Mouse (Mus musculus): ENCODE results near the gene Haao.

The Haao gene

DNA sequence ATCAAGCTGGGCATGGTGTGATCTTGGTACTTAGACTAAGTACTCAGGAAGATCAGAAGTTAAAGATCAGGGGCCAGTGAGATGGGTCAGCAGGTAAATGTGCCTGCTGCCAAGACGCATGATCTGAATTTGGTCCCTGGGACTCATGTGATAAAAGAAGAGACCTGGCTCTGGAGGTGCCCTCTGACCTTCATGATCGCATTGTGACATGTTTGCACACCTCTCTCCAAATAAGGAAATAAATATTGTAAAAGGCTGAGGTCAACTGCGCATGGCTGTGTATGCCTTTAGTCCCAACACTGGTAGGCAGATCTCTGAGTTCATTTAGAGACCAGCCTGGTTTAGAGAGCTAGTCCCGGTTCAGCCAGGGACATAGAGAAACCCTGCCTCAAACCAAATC, 22.6 kb upstream of the Haao start:
- DNase-seq (ENCODE audit: inconsistent age in 2 of 2, low spot score in 1 of 2): no peak

DNA sequence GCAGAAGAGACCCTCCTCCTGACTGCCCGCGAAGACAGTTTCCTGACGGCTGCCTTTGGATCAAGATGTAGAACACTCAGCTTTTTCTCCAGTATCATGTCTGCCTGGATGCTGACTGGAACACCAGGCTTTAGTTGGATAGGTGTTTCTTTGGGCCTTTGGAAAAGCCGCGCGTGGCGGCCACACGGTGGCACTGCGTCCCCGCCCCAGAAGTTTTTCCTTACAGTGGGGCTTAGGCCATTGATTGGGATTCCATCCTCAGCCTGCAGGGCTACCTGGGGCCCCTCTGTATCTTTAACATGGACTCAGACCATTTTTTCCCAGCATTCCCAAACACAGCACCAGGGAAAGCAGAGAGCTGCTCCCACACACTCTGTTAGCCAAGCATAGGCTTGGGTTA, 18.8 kb upstream of the Haao start:
- DNase-seq (ENCODE audit: inconsistent age in 2 of 2, low spot score in 1 of 2): peak in 1 of 2 experiments; percentile 64

DNA sequence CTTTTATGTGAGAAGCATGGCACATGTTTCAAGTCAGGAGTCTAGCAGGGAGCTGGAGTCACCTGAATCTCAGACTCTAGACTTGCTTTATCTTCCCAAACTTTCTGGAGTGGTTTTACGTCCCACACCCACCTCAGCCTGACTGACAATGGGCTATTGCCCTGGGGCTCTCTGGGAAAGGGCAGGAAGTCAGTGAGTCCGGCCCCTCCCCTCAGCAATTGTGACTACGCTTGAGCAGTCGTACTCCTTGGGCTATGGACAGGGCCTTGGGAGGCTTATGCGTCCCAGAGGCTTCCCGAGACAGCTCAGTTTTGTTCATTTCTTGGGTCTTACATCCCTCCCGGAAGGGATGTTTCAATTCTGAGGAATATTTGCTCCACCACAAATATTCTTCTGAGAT, 17.6 kb upstream of the Haao start:
- peak in 1 of 2 experiments; percentile 20 for DNase-seq (ENCODE audit: inconsistent age in 2 of 2, low spot score in 1 of 2)

DNA sequence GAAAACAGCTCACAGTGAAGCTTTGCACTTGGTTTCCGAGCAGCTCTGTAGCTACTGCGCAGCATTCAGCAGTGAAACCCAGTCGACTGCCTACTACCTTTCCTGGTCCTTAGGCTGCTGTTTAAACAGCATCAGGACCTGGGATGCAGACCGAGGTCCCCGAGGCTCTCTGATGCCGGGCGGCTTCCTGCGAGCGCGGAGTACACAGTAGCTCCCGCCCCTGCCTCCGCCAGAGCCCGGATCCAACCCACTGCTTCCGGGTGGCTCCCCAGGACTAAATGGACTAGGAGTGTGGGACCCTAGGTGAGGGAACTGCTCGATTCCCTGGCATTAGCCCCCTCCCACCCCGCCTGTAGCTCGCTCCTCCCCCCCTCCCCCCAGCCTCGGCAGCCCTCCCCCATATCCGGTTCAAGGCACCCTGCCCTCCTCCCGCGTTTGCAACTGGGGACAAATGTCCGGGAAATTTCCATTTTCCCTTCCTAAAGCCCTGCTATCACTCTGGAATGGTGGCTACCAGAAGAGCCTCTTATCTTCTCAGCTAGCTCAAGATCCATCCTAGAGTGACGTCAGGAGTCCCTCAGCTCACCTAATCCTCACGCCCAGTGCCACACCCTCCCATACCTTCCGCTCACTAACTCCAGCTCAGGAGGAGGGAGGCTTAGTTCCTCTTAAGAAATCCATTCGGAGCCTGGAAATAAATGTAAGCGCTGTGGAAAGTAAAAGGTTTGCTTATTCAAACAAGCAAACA, 14.5 kb upstream of the Haao start:
- DNase-seq (ENCODE audit: inconsistent age in 2 of 2, low spot score in 1 of 2): peak in 1 of 2 experiments; percentile 74

DNA sequence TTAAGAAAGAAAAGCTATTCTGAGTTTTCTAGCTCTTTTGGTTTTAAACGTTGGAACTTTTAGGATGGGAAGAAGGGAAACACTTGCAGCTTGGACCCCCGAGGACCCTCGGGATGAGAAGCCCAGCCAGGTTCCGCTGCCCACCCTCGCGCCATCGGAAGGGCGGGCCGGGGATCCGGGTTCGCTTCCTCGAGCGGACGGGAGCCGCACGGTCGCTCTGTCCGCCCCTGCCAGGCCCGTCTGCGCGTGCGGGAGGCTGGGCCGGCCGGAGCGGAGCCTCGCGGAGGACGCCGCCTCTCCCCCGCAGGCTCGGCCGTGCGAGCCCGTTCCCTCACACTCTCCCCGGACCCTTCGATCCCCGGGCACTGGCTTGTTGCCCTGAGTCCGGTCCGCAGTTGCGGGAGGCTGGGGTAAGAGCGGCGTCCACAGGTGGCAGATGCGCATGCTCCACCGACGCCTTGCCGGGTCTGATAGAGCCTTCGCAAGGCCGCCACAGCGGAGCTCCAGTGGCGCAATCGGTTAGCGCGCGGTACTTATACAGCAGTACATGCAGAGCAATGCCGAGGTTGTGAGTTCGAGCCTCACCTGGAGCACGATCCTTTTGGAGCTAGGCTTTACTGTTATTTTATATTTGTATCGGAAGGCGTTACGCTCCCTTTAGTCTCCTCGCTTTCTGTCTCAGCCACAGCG, 13.8 kb upstream of the Haao start:
- DNase-seq (ENCODE audit: inconsistent age in 2 of 2, low spot score in 1 of 2): peak; percentile 97 to 100

DNA sequence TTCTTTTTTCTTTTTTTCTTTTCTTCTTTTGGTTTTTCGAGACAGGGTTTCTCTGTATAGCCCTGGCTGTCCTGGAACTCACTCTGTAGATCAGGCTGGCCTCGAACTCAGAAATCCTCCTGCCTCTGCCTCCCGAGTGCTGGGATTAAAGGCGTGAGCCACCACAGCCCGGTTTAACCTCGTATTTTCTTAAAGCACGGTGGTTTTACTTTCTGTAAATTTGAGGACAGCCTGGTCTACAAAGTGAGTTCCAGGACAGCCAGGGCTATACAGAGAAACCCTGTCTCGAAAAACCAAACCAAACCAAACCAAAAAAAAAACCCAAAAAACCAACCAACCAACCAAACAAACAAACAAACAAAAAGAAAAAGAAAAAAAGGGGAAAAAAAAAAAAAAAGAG, 13.2 kb upstream of the Haao start:
- peak in 1 of 2 experiments; percentile 22 for DNase-seq (ENCODE audit: inconsistent age in 2 of 2, low spot score in 1 of 2)

DNA sequence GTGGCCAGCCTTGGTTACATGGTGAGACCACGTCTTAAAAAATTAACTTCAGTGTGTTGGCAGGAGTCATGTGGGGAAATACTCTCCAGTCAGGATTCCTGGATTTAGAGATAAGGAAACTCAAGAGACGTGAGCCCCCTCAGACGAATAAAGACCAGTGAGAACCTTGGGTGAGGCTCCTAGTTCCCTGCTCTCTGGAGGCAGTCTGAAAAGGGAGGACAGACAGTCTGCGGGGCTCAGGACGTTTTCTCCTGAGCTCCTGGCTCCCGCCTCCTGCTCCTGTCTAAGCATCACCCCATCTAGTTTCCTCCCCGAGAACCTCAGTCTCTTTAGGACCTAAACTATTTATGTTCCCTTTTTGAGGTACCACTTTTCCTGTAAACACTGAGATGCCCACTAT, 12.5 kb upstream of the Haao start:
- peak in 1 of 2 experiments; percentile 30 for DNase-seq (ENCODE audit: inconsistent age in 2 of 2, low spot score in 1 of 2)

DNA sequence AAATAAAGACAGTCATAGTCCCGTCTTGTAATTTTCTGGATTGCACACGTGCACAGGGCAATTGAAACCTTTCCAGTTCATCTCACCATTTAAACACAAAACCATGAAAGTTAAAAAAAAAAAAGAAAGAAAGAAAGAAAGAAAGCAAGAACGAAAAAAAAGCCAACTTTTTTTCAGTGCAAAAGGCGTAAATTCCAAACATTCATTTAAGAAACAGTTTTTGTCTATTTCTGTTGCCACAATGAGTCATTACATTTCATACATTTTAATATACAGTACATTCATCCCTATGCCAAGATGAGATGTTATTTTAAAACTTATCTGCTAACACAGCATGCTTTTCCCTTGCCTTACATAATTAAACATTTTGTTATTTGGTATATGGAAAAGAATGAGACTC, 11.9 kb upstream of the Haao start:
- no peak for DNase-seq (ENCODE audit: inconsistent age in 2 of 2, low spot score in 1 of 2)

DNA sequence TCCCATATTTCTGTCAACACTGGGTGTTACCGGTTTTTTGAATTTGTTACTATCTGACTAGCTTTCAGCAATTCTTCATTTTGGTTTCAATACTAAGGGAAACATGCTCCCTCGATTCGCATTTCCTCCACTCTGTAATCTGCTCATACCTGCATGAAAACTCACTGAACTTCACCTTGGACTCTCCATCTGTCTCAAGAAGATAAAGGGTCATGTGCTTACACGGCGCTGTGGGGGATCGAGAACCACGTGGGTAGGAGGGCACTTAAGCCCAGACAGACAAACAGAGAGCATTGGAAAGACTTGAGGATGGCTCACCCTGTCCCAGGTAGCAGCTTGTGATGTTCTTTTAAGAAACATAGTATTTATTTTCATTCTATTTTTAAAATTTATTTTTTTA, 10.7 kb upstream of the Haao start:
- no peak for DNase-seq (ENCODE audit: inconsistent age in 2 of 2, low spot score in 1 of 2)

DNA sequence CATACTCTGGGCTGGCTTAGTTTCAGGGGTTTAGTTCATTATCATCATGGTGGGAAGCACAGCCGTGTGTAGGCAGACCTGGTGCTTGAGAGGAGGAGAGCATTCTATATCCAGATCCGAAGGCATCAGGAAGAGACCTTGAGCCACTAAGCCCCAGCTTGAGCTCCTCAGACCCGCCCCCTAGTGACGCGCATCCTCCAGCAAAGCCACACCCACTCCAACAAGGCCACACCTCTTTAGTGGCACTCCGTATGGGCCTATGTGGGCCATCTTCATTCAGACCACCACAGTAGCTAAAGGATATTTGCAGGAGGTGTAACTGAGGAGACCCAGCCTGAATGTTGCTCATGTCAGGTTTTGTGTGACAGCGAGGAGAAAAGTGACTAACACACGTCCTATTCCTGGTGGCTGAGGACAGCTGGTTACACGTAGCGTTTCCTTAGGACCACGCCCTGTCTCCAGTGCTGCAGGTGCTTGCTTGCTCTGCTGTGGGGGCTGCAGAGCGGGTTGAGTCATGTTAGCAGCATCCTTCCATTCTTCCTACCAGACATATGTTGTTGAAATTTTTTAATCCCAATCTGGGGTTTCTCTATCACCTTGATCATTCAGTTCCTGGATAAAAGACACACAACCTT, 6.6 kb upstream of the Haao start:
- peak; percentile 47 to 75 for DNase-seq (ENCODE audit: inconsistent age in 2 of 2, low spot score in 1 of 2)

DNA sequence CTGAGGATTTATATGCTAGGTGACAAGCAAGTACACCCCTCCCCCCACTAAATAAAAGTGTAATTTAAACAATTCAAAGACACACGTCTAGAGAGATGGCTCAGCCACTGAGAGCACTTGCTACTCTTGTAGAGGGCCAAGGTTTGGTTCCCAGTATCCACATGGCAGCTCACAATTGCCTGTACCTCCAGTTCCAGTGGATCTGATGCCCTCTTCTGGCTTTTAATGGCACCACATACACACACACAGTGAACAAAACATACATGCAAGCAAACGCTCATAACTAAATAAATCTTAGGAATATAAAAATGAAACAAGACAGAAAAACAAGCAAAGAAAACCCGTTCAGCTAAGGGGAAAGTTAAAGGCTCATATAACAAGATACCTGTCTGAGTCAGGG, 6.1 kb upstream of the Haao start:
- DNase-seq (ENCODE audit: inconsistent age in 2 of 2, low spot score in 1 of 2): no peak

DNA sequence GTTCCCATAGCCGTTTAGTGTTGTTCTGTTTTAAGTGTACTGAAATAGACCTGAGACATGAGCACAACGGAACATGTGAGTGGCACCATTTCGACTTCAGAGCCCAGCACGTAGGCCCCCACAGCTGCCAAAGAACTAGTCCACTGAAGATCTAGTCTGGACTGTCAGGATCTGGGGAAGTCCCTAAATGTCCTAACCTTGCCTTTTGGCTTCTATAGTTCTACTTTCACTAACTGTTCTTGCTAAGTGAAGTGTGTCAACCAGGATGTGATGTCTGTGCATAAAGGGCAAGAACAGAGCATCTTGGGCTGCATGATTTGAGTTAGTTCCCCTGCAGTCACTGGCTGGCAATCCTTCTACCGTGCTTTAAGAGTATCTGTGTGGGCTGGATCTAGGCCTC, 3.1 kb upstream of the Haao start:
- no peak for DNase-seq (ENCODE audit: inconsistent age in 2 of 2, low spot score in 1 of 2)

DNA sequence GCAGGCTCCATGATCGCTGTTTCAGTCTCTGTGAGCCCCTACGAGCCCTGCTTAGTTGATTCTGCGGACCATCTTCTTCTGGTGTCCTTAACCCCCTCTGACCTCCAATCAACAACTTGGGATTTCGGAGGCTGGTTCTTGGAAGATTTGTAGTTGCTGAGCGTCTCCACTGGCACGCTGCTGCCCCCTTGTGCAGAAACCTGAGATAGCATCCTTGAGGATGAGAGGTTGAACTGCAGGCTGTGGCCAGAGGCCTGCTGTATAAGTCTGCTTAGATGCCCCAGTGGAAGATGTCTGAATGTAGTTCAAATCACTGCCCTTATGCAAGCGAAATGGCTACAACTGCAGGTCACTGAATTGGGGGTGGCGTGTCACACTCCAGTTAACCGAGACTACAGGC, 2.7 kb upstream of the Haao start:
- peak; percentile 80 to 96 for DNase-seq (ENCODE audit: inconsistent age in 2 of 2, low spot score in 1 of 2)

DNA sequence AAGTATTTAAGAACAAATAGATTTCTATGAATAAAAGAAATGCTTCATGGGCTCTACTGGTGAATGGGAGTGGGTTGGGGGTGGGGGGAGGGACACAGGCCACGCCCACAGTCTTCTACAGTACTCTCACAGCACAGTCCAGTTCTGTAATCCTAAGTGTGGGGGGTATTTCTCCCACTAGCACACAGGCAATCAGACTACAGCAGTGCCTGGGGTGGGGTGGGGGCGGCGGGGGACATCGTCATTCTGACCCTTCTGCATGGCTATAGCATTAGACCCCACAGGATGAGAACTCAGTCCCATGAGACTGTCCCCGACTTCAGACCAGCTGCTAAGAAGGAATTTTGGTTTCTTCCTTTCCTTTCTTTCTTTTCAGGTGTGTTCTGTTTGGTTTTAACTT, 2.0 kb upstream of the Haao start:
- no peak for DNase-seq (ENCODE audit: inconsistent age in 2 of 2, low spot score in 1 of 2)

DNA sequence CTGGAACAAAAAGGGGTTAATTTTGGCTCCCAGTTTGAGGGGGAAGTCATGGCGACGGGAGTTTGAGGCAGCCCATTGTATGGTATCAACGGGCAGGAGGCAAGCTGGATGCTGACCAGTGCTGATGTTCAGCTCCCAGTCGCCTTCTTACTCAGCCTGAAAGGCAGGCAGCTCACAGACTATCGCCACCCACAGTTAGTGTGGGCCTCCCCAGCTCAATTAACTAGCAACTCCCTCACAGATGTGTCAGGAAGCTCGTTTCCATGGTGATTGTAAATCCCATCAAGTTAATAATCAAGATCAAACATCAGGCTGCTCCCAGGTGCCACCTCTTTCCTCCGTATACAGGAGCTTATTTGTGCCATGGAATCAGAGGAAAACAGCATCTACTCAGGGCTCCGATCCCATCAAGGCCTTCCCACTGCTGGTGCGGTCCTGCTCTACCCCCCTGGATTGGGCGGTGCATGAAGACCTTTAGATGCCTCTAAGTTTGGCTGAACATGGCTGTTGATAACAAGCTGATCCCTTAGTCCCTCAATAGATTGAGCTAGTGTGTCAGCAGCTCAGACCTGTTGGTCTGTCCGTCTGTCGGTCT, 1.4 kb upstream of the Haao start:
- DNase-seq (ENCODE audit: inconsistent age in 2 of 2, low spot score in 1 of 2): no peak

DNA sequence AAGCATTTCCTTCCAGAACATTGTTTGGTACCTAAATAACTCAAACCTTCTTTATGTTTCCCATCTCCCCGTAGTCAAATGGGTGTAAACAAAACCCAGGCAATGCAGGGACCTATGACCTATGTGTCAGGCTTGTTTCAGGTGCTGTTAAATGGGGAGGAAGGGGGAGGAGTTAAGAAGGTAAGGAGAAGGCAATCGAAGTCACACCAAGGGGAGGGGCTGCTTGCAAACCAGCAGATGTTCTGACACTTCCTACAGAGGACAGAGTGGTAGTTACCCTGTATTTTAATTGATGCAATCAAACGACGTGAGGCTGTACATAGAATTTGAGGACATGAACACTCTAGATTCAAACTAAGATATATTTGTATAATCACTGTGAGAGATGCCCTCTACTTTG, 719 bp upstream of the Haao start:
- no peak for DNase-seq (ENCODE audit: inconsistent age in 2 of 2, low spot score in 1 of 2)

DNA sequence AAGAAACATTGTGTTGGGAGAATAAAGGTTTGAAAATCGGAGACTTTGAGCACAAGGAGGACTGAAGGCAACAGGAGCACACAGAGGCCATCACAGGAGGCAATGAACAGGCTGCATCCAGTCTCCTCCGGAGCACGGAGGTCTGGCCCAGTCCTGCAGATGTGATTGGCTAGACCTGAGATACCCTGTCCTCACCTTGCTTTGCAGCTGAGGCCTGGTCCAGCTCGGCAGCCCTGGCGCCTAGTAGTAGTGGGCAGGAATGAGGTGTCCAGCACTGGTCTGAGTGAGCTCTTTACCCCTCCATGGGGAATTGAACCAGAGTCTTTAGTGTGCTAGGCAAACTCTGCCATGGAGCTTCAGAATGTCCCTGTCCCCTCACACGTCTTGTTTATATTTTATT, 663 bp downstream of the Haao start:
- no peak for DNase-seq (ENCODE audit: inconsistent age in 2 of 2, low spot score in 1 of 2)

DNA sequence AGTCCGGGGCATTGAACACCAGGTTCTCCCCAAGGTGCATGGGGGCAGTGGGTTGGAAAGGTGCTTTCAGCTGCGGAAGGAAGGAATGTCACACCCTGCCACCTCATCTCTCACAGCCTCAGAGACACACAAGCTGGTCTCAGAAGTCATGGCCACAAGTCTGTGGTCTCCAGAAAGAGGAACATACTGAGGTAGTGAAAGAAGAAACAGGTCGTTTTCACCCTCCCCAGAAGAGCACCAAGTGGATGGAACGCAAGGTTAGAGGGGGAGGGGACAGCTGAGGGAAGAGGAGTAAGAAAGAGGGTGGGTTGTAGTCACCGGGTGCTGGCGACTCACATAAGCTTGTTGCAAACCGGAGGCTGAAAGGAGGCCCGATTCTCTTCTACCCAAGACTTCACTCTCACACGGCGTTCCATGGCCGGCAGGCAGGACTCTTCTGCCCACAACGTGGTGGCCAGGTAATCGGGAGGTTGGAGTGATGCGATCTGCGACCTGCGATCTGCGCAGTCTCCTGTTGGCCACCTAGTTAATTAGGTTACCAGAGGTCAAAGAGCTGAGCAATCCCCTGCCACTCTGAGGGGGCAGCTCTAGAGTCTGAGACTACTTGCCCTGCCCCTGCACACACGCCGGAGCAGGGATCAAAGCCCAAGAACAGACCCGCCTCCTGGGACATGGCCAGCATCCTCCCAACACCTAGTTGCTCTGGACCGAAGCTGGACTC, 1.3 kb downstream of the Haao start:
- DNase-seq (ENCODE audit: inconsistent age in 2 of 2, low spot score in 1 of 2): peak in 1 of 2 experiments; percentile 26

DNA sequence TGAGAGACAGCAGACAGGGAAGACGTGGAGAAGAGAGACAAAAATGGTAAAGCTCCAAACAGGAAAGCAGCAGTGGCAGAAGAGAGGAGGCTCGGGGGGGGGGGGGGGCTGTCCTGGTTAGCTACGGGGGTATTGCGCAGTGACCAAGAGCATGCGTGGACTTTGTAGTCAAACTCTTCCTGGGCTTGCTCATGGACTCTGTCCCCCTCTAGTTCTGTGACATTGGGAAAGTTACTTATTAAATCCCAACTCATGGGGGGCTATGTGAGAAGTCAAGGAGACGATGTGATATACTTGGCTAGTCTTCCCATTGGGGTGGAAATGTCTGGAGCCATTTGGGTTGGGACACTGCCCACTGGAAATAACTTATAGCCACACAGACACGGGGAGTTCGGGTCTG, 2.2 kb downstream of the Haao start:
- DNase-seq (ENCODE audit: inconsistent age in 2 of 2, low spot score in 1 of 2): no peak

DNA sequence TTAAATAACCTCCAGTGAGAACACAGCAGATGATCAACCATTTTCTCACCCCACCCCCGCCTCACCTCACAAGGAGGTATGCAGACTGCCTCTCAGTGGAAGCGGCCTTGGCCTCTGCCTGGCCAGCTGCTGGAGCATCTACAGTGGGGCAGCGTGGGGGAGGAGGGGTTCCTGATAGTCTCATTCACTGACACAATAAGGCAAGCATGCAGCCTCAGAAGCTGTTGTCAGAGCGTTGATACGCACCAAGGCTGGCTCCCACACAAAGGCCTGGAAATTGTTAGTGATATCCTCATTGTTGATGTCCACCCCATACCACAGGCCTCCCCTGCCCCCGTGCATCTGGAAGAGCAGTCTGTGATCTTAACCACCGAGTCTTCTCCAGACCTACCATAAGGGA, 4.0 kb downstream of the Haao start:
- DNase-seq (ENCODE audit: inconsistent age in 2 of 2, low spot score in 1 of 2): peak in 1 of 2 experiments; percentile 59

DNA sequence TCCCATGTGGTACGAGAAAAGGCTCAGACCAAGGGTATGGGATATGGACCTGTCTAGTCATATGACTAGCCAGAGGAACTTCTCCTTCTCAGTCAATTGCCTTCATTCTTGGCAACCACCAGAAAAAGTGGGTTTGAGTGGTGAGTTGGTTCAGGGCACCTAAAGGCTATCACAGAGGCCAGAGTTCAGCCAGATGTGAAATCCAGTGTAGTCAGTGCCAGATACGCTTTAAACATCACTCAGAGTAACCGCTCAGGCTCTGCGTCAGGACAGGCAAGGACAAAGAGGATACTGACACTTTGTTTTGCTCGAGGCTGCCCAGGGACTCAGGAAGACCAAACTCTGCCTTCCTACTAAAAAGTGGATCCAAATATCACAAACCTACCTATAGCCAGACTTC, 6.8 kb downstream of the Haao start:
- DNase-seq (ENCODE audit: inconsistent age in 2 of 2, low spot score in 1 of 2): no peak
